Mouse (Mus musculus): ENCODE measurements at regions not wholly inside any gene's neighbourhood (a gene's known extent, or its start where the extent isn't known, plus 50 kb on each side); places are given as distances from the start of the nearest gene placed in this dataset.

GRCm38 (mm10) chr13:115655134-115655533 is 553.4 kb upstream of the Itga1 start:
- WGBS: 90% methylated on average over 6 of the region's 6 CpGs
- H3K9ac ChIP-seq: no peak overlapping the region
- H3K4me3 ChIP-seq (replicated peaks): no peak overlapping the region
- H3K27me3 ChIP-seq (replicated peaks): no peaks in the 10 kb centered on the region
- H3K27ac ChIP-seq: no peak overlapping the region
- H3K36me3 ChIP-seq: no peaks in the 10 kb centered on the region
- no peaks in the 10 kb centered on the region for H3K4me1 ChIP-seq
- no peak overlapping the region for H3K4me2 ChIP-seq
- H3K9me3 ChIP-seq: no peaks in the 10 kb centered on the region
- no peak for ATAC-seq (ENCODE audit: insufficient read depth, low FRiP score, low read depth)

GRCm38 (mm10) chr13:115652935-115653334 is 551.2 kb upstream of the Itga1 start:
- H3K4me1 ChIP-seq: no peaks in the 10 kb centered on the region
- H3K9me3 ChIP-seq: no peaks in the 10 kb centered on the region
- no peaks in the 10 kb centered on the region for H3K27me3 ChIP-seq (replicated peaks)
- WGBS: 78% methylated on average over 2 of the region's 2 CpGs
- H3K27ac ChIP-seq: no peak overlapping the region
- no peak overlapping the region for H3K9ac ChIP-seq
- H3K4me3 ChIP-seq (replicated peaks): no peak overlapping the region
- no peaks in the 10 kb centered on the region for H3K36me3 ChIP-seq
- H3K4me2 ChIP-seq: no peak overlapping the region
- ATAC-seq (ENCODE audit: insufficient read depth, low FRiP score, low read depth): no peak

GRCm38 (mm10) chr13:115652352-115652751 is 550.6 kb upstream of the Itga1 start:
- H3K36me3 ChIP-seq: no peaks in the 10 kb centered on the region
- H3K4me3 ChIP-seq (replicated peaks): no peak overlapping the region
- H3K9me3 ChIP-seq: no peaks in the 10 kb centered on the region
- 42% methylated on average over 1 of the region's 1 CpGs for WGBS
- H3K27me3 ChIP-seq (replicated peaks): no peaks in the 10 kb centered on the region
- no peak overlapping the region for H3K4me2 ChIP-seq
- ATAC-seq (ENCODE audit: insufficient read depth, low FRiP score, low read depth): no peak
- H3K4me1 ChIP-seq: no peaks in the 10 kb centered on the region
- no peak overlapping the region for H3K9ac ChIP-seq
- no peak overlapping the region for H3K27ac ChIP-seq

- Histone ChIP-seq H3K9ac (no peak overlapping the region), H3K4me2 (no peak overlapping the region), H3K27ac (no peak overlapping the region), H3K9me3 (no peaks in the 10 kb centered on the region), H3K4me1 (no peaks in the 10 kb centered on the region), H3K27me3 (replicated peaks) (no peaks in the 10 kb centered on the region), H3K4me3 (replicated peaks) (no peak overlapping the region), H3K36me3 (no peaks in the 10 kb centered on the region)
- ATAC-seq (ENCODE audit: insufficient read depth, low FRiP score, low read depth): no peak
- WGBS: 84% methylated on average over 10 of the region's 10 CpGs
Measured at GRCm38 (mm10) chr13:115631410-115632105, 529.8 kb upstream of the Itga1 start.

GRCm38 (mm10) chr13:115630603-115631002 is 528.8 kb upstream of the Itga1 start:
- no peaks in the 10 kb centered on the region for H3K36me3 ChIP-seq
- H3K27ac ChIP-seq: no peak overlapping the region
- 48% methylated on average over 2 of the region's 2 CpGs for whole genome bisulfite sequencing
- H3K9me3 ChIP-seq: no peaks in the 10 kb centered on the region
- no peaks in the 10 kb centered on the region for H3K27me3 ChIP-seq (replicated peaks)
- H3K9ac ChIP-seq: no peak overlapping the region
- no peaks in the 10 kb centered on the region for H3K4me1 ChIP-seq
- ATAC-seq (ENCODE audit: insufficient read depth, low FRiP score, low read depth): no peak
- H3K4me3 ChIP-seq (replicated peaks): no peak overlapping the region
- H3K4me2 ChIP-seq: no peak overlapping the region

GRCm38 (mm10) chr13:115613174-115613573 is 511.4 kb upstream of the Itga1 start:
- Histone ChIP-seq H3K4me2 (no peak overlapping the region), H3K27ac (no peak overlapping the region), H3K9me3 (no peaks in the 10 kb centered on the region), H3K4me1 (no peaks in the 10 kb centered on the region), H3K9ac (no peak overlapping the region), H3K27me3 (replicated peaks) (no peaks in the 10 kb centered on the region), H3K4me3 (replicated peaks) (no peak overlapping the region), H3K36me3 (no peaks in the 10 kb centered on the region)
- WGBS: 80% methylated on average over 6 of the region's 6 CpGs
- ATAC-seq (ENCODE audit: insufficient read depth, low FRiP score, low read depth): no peak

- ATAC-seq (ENCODE audit: insufficient read depth, low FRiP score, low read depth): no peak
- 84% methylated on average over 8 of the region's 8 CpGs for WGBS
- H3K4me2 ChIP-seq: no peak overlapping the region
- no peak overlapping the region for H3K4me3 ChIP-seq (replicated peaks)
- no peaks in the 10 kb centered on the region for H3K36me3 ChIP-seq
- no peak overlapping the region for H3K27ac ChIP-seq
- no peaks in the 10 kb centered on the region for H3K27me3 ChIP-seq (replicated peaks)
- H3K9ac ChIP-seq: no peak overlapping the region
- no peaks in the 10 kb centered on the region for H3K4me1 ChIP-seq
- H3K9me3 ChIP-seq: no peaks in the 10 kb centered on the region; the same call in 1 of the 2 replicates
Measured at GRCm38 (mm10) chr13:115606441-115606840, 504.7 kb upstream of the Itga1 start.

- peak; percentile 86 for ATAC-seq (ENCODE audit: insufficient read depth, low FRiP score, low read depth)
- H3K27me3 ChIP-seq (replicated peaks): no peaks in the 10 kb centered on the region
- 62% methylated on average over 5 of the region's 5 CpGs for WGBS
Measured at GRCm38 (mm10) chr13:115595126-115595671, 493.4 kb upstream of the Itga1 start.

GRCm38 (mm10) chr13:115575967-115576366 is 474.2 kb upstream of the Itga1 start:
- no peak for ATAC-seq (ENCODE audit: insufficient read depth, low FRiP score, low read depth)
- Histone ChIP-seq H3K4me2 (no peak overlapping the region), H3K27me3 (replicated peaks) (no peaks in the 10 kb centered on the region), H3K4me3 (replicated peaks) (no peak overlapping the region), H3K9ac (no peak overlapping the region), H3K9me3 (no peaks in the 10 kb centered on the region), H3K4me1 (no peaks in the 10 kb centered on the region), H3K27ac (no peak overlapping the region), H3K36me3 (no peaks in the 10 kb centered on the region)
- 77% methylated on average over 3 of the region's 3 CpGs for WGBS

More at GRCm38 (mm10) chr13:115595126-115595671, 493.4 kb upstream of the Itga1 start:
- no peaks in the 10 kb centered on the region for H3K9me3 ChIP-seq
- H3K4me3 ChIP-seq (replicated peaks): no peak overlapping the region
- H3K4me2 ChIP-seq: no peak overlapping the region
- H3K4me1 ChIP-seq: no peaks in the 10 kb centered on the region
- H3K36me3 ChIP-seq: no peaks in the 10 kb centered on the region
- no peak overlapping the region for H3K9ac ChIP-seq
- no peak overlapping the region for H3K27ac ChIP-seq

GRCm38 (mm10) chr13:115575052-115575891 is 473.5 kb upstream of the Itga1 start:
- ATAC-seq (ENCODE audit: insufficient read depth, low FRiP score, low read depth): no peak
- no peaks in the 10 kb centered on the region for H3K9me3 ChIP-seq
- no peak overlapping the region for H3K4me3 ChIP-seq (replicated peaks)
- H3K27ac ChIP-seq: no peak overlapping the region
- H3K4me2 ChIP-seq: no peak overlapping the region
- no peaks in the 10 kb centered on the region for H3K36me3 ChIP-seq
- H3K4me1 ChIP-seq: no peaks in the 10 kb centered on the region
- 77% methylated on average over 6 of the region's 6 CpGs for WGBS
- no peak overlapping the region for H3K9ac ChIP-seq
- no peaks in the 10 kb centered on the region for H3K27me3 ChIP-seq (replicated peaks)

GRCm38 (mm10) chr13:115541167-115541566 is 439.4 kb upstream of the Itga1 start:
- no peak overlapping the region for H3K9ac ChIP-seq
- no peak overlapping the region for H3K4me2 ChIP-seq
- no peak for ATAC-seq (ENCODE audit: insufficient read depth, low FRiP score, low read depth)
- WGBS: 71% methylated on average over 3 of the region's 3 CpGs
- H3K27me3 ChIP-seq (replicated peaks): no peaks in the 10 kb centered on the region
- no peaks in the 10 kb centered on the region for H3K9me3 ChIP-seq
- H3K4me3 ChIP-seq (replicated peaks): no peak overlapping the region
- H3K36me3 ChIP-seq: no peaks in the 10 kb centered on the region
- no peaks in the 10 kb centered on the region for H3K4me1 ChIP-seq
- H3K27ac ChIP-seq: no peak overlapping the region

GRCm38 (mm10) chr13:115535900-115536299 is 434.1 kb upstream of the Itga1 start:
- WGBS: 78% methylated on average over 3 of the region's 3 CpGs
- Histone ChIP-seq H3K27ac (no peak overlapping the region), H3K4me1 (no peaks in the 10 kb centered on the region), H3K9me3 (no peaks in the 10 kb centered on the region), H3K27me3 (replicated peaks) (no peaks in the 10 kb centered on the region), H3K4me2 (no peak overlapping the region), H3K4me3 (replicated peaks) (no peak overlapping the region), H3K36me3 (no peaks in the 10 kb centered on the region), H3K9ac (no peak overlapping the region)
- no peak for ATAC-seq (ENCODE audit: insufficient read depth, low FRiP score, low read depth)
